Mouse (Mus musculus) lung, postnatal 0 days (tissue): ENCODE results near the gene Aurka. TPM values are rescaled to one million over a fixed set of nuclear protein-coding genes. Genes with fewer than 3 reads are reported as not detected.

Source experiments
- ATAC-seq: fragments of 200-750 bp; cut with Nextera tagmentation; 2 replicates; pipeline ENCODE4 v1.8.0; 2017; ENCODE audit warnings: moderate library complexity
- DNase-seq: peaks from one replicate; pipeline ENCODE4 v3.0.0-alpha.2; 2016; ENCODE audit warnings: low spot score
- H3K27ac ChIP-seq: fragments of 300-500 bp; sonication (generic); 2 replicates; pipeline ENCODE4 v1.5.1; 2014; ENCODE audit warnings: antibody characterized with exemption, mild to moderate bottlenecking, low read length, mixed read lengths
- H3K27me3 ChIP-seq: fragments of 300-500 bp; sonication (generic); replicated peaks from 2 replicates; pipeline ENCODE4 v1.6.1; 2014; ENCODE audit warnings: low read length, mixed read lengths; ENCODE audit not compliant: insufficient read depth
- H3K36me3 ChIP-seq: fragments of 300-500 bp; sonication (generic); 2 replicates; pipeline ENCODE4 v1.6.1; 2014; ENCODE audit warnings: low read length, mixed read lengths; ENCODE audit not compliant: insufficient read depth
- H3K4me1 ChIP-seq: fragments of 300-500 bp; sonication (generic); 2 replicates; pipeline ENCODE4 v1.6.1; 2014; ENCODE audit warnings: antibody characterized with exemption, low read depth, low read length, mixed read lengths; ENCODE audit not compliant: insufficient read depth
- H3K4me2 ChIP-seq: fragments of 300-500 bp; sonication (generic); replicated peaks from 2 replicates; pipeline ENCODE4 v1.6.1; 2014; ENCODE audit warnings: low read depth, mild to moderate bottlenecking, low read length, moderate library complexity, mixed read lengths
- H3K4me3 ChIP-seq: fragments of 300-500 bp; sonication (generic); 2 replicates; pipeline ENCODE4 v1.5.1; 2014; ENCODE audit warnings: low read depth, low read length
- H3K9ac ChIP-seq: fragments of 300-500 bp; sonication (generic); replicated peaks from 2 replicates; pipeline ENCODE4 v1.6.1; 2014; ENCODE audit warnings: low read depth, mild to moderate bottlenecking
- H3K9me3 ChIP-seq: fragments of 300-500 bp; sonication (generic); 2 replicates; pipeline ENCODE4 v1.6.1; 2016; ENCODE audit warnings: low read length, mixed read lengths
- CTCF ChIP-seq: IDR thresholded peaks from 2 replicates; pipeline ENCODE4 v1.5.1; 2016; ENCODE audit warnings: antibody characterized with exemption, mild to moderate bottlenecking
- EP300 ChIP-seq: IDR thresholded peaks from 2 replicates; pipeline ENCODE4 v1.6.1; 2016; ENCODE audit warnings: antibody characterized with exemption, mild to moderate bottlenecking, control low read depth
- WGBS: fragments of 180-500 bp; shearing (Covaris S2); extraction: QIAGEN DNeasy Blood & Tissue Kit; methylation state at CpG from one replicate; pipeline ENCODE4 v1.1.7; 2014; 5-methylcytosine and 5-hydroxymethylcytosine counted together
- polyA plus RNA-seq: library from polyadenylated mRNA; unstranded; fragments of >200 nt; fragmentation: Nextera tagmentation; extraction: Ambion mirVana; gene quantifications from 2 replicates; pipeline ENCODE4 v1.2.1, GENCODE M21; 2015

Aurka gene
- polyA plus RNA-seq, 1 experiment from 2014 or later = 6.3 TPM

- no peak overlapping the region for H3K4me3 ChIP-seq
These were observed 32.0 kb downstream of the Aurka start for GRCm38 (mm10) chr2:172338206-172338942.

GRCm38 (mm10) chr2:172329179-172329578 is 41.2 kb downstream of the Aurka start:
- Histone ChIP-seq H3K9ac (no peak overlapping the region), H3K27ac (no peak overlapping the region), H3K4me2 (no peak overlapping the region), H3K27me3 (no peaks in the 10 kb centered on the region), H3K4me3 (no peak overlapping the region), H3K36me3 (no peaks in the 10 kb centered on the region), H3K4me1 (no peaks in the 10 kb centered on the region), H3K9me3 (no peaks in the 10 kb centered on the region)
- TF ChIP-seq CTCF (peak; percentile 81), EP300 (no peak)
- peak; percentile 32; the same call in 1 of the 2 replicates for ATAC-seq
- peak; percentile 60 for DNase-seq
- whole genome bisulfite sequencing = 4% methylated on average over 13 of the region's 13 CpGs

More at GRCm38 (mm10) chr2:172338206-172338942, 32.0 kb downstream of the Aurka start:
- TF ChIP-seq CTCF = no peak
- TF ChIP-seq EP300 = no peak
- H3K36me3 ChIP-seq = no peaks in the 10 kb centered on the region
- H3K9me3 ChIP-seq = no peaks in the 10 kb centered on the region
- no peak for DNase-seq
- H3K9ac ChIP-seq = no peak overlapping the region
- no peak overlapping the region for H3K27ac ChIP-seq
- WGBS = 62% methylated on average over 19 of the region's 19 CpGs
- ATAC-seq = no peak
- no peaks in the 10 kb centered on the region for H3K4me1 ChIP-seq
- H3K27me3 ChIP-seq = no peaks in the 10 kb centered on the region
- no peak overlapping the region for H3K4me2 ChIP-seq

- no peak overlapping the region for H3K4me3 ChIP-seq
- WGBS = 41% methylated on average over 8 of the region's 8 CpGs
- no peak for DNase-seq
- TF ChIP-seq CTCF (no peak), EP300 (no peak)
- H3K27ac ChIP-seq = no peak overlapping the region
- H3K9ac ChIP-seq = no peak overlapping the region
- H3K9me3 ChIP-seq = no peaks in the 10 kb centered on the region
- H3K4me2 ChIP-seq = no peak overlapping the region
- ATAC-seq = no peak
- no peaks in the 10 kb centered on the region for H3K4me1 ChIP-seq
- no peaks in the 10 kb centered on the region for H3K36me3 ChIP-seq
- H3K27me3 ChIP-seq = no peaks in the 10 kb centered on the region
These were observed 42.1 kb downstream of the Aurka start for GRCm38 (mm10) chr2:172328248-172328647.

GRCm38 (mm10) chr2:172320878-172321277 is 49.5 kb downstream of the Aurka start:
- no peak overlapping the region for H3K4me2 ChIP-seq

GRCm38 (mm10) chr2:172311731-172312130 is 58.6 kb downstream of the Aurka start:
- H3K27ac ChIP-seq = no peak overlapping the region
- 87% methylated on average over 9 of the region's 9 CpGs for WGBS
- no peak for ATAC-seq
- TF ChIP-seq EP300 (no peak), CTCF (no peak)
- no peaks in the 10 kb centered on the region for H3K9me3 ChIP-seq
- no peaks in the 10 kb centered on the region for H3K36me3 ChIP-seq
- H3K4me1 ChIP-seq = no peaks in the 10 kb centered on the region
- no peak overlapping the region for H3K9ac ChIP-seq
- H3K4me2 ChIP-seq = no peak overlapping the region
- H3K27me3 ChIP-seq = no peaks in the 10 kb centered on the region
- H3K4me3 ChIP-seq = no peak overlapping the region
- no peak for DNase-seq

More at GRCm38 (mm10) chr2:172320878-172321277, 49.5 kb downstream of the Aurka start:
- H3K36me3 ChIP-seq = no peaks in the 10 kb centered on the region
- no peak for ATAC-seq
- H3K4me3 ChIP-seq = no peak overlapping the region
- no peak overlapping the region for H3K9ac ChIP-seq
- peak; percentile 68 for DNase-seq
- no peak overlapping the region for H3K27ac ChIP-seq
- peak; percentile 23; the same call in 1 of the 2 replicates for TF ChIP-seq CTCF
- TF ChIP-seq EP300 = no peak
- H3K9me3 ChIP-seq = no peaks in the 10 kb centered on the region
- H3K4me1 ChIP-seq = no peaks in the 10 kb centered on the region
- no peaks in the 10 kb centered on the region for H3K27me3 ChIP-seq
- WGBS = 13% methylated on average over 9 of the region's 9 CpGs

- 62% methylated on average over 4 of the region's 4 CpGs for WGBS
- H3K4me2 ChIP-seq = no peak overlapping the region
- no peak overlapping the region for H3K4me3 ChIP-seq
- no peaks in the 10 kb centered on the region for H3K9me3 ChIP-seq
- no peak overlapping the region for H3K27ac ChIP-seq
- DNase-seq = no peak
- H3K9ac ChIP-seq = no peak overlapping the region
- H3K36me3 ChIP-seq = no peaks in the 10 kb centered on the region
- no peaks in the 10 kb centered on the region for H3K4me1 ChIP-seq
- no peak for ATAC-seq
- no peaks in the 10 kb centered on the region for H3K27me3 ChIP-seq
- TF ChIP-seq CTCF (no peak), EP300 (no peak)
These were observed 63.8 kb downstream of the Aurka start for GRCm38 (mm10) chr2:172306544-172306943.

Other genes starting within 250 kb of the Aurka start
- gene Mc3r, start 122.0 kb downstream of the Aurka start, polyA plus RNA-seq = not detected in 2 replicates
- gene Fam210b, start 25.0 kb downstream of the Aurka start, polyA plus RNA-seq = 32.8 and 37.0 TPM in 2 replicates
- gene Cstf1, start 146 bp upstream of the Aurka start, polyA plus RNA-seq = 16.8 and 19.4 TPM in 2 replicates
- gene Cass4, start 23.3 kb upstream of the Aurka start, polyA plus RNA-seq = 9.3 and 11.9 TPM in 2 replicates
- gene Rtf2, start 70.0 kb upstream of the Aurka start, polyA plus RNA-seq = 73.4 and 74.2 TPM in 2 replicates
- 0.58 and 0.64 TPM in 2 replicates for gene Gcnt7, start 88.1 kb upstream of the Aurka start, polyA plus RNA-seq
- 0.27 and 0.41 TPM in 2 replicates for gene Fam209, start 102.0 kb upstream of the Aurka start, polyA plus RNA-seq
- gene Tfap2c, start 179.1 kb upstream of the Aurka start, polyA plus RNA-seq = 0.05 TPM in 1 of 2 replicates, not detected in the other